Mouse (Mus musculus) stomach, postnatal 0 days (tissue): ENCODE measurements around the gene Esrrg. TPM values are rescaled to one million over a fixed set of nuclear protein-coding genes. Genes with fewer than 3 reads are reported as not detected.

Experiments used
- ATAC-seq: fragments of 200-750 bp; cut with Nextera tagmentation; 2 replicates; pipeline ENCODE4 v1.8.0; 2017; ENCODE audit not compliant: low FRiP score, low TSS enrichment
- DNase-seq: peaks from one replicate; pipeline ENCODE4 v3.0.0-alpha.2; 2016; ENCODE audit warnings: low spot score
- H3K27ac ChIP-seq: fragments of 300-500 bp; sonication (generic); replicated peaks from 2 replicates; pipeline ENCODE4 v1.5.1; 2014; ENCODE audit warnings: mild to moderate bottlenecking, control low read depth
- H3K27me3 ChIP-seq: fragments of 300-500 bp; sonication (generic); 2 replicates; pipeline ENCODE4 v1.6.1; 2014; ENCODE audit warnings: low read length; ENCODE audit not compliant: control insufficient read depth, insufficient read depth
- H3K36me3 ChIP-seq: fragments of 300-500 bp; sonication (generic); 2 replicates; pipeline ENCODE4 v1.6.1; 2014; ENCODE audit warnings: low read length, mixed read lengths; ENCODE audit not compliant: control insufficient read depth, insufficient read depth
- H3K4me1 ChIP-seq: fragments of 300-500 bp; sonication (generic); replicated peaks from 2 replicates; pipeline ENCODE4 v1.6.1; 2014; ENCODE audit warnings: antibody characterized with exemption; ENCODE audit not compliant: control insufficient read depth, insufficient read depth
- H3K4me2 ChIP-seq: fragments of 300-500 bp; sonication (generic); replicated peaks from 2 replicates; pipeline ENCODE4 v1.6.1; 2014; ENCODE audit warnings: low read depth, mild to moderate bottlenecking, control low read depth, moderate library complexity
- H3K4me3 ChIP-seq: fragments of 300-500 bp; sonication (generic); 2 replicates; pipeline ENCODE4 v1.5.1; 2014; ENCODE audit warnings: low read depth, low read length, control low read depth
- H3K9ac ChIP-seq: fragments of 300-500 bp; sonication (generic); 2 replicates; pipeline ENCODE4 v1.6.1; 2014; ENCODE audit warnings: mild to moderate bottlenecking, low read length, control low read depth, mixed read lengths
- H3K9me3 ChIP-seq: fragments of 300-500 bp; sonication (generic); 2 replicates; pipeline ENCODE4 v1.6.1; 2016; ENCODE audit warnings: low read length; ENCODE audit not compliant: control insufficient read depth
- CTCF ChIP-seq: IDR thresholded peaks from 2 replicates; pipeline ENCODE4 v1.5.1; 2016; ENCODE audit warnings: antibody characterized with exemption, low read depth, mild to moderate bottlenecking, moderate library complexity
- EP300 ChIP-seq: optimal IDR thresholded peaks from 2 replicates; pipeline ENCODE3; 2016; ENCODE audit warnings: antibody characterized with exemption
- WGBS: fragments of 180-500 bp; shearing (Covaris S2); extraction: QIAGEN DNeasy Blood & Tissue Kit; methylation state at CpG from one replicate; pipeline ENCODE4 v1.1.7; 2014; 5-methylcytosine and 5-hydroxymethylcytosine counted together
- polyA plus RNA-seq: library from polyadenylated mRNA; unstranded; fragments of >200 nt; fragmentation: Nextera tagmentation; extraction: Ambion mirVana; gene quantifications from 2 replicates; pipeline ENCODE4 v1.2.1, GENCODE M21; 2015

The Esrrg gene
- polyA plus RNA-seq, 1 experiment from 2014 or later: 7.4 TPM

DNA sequence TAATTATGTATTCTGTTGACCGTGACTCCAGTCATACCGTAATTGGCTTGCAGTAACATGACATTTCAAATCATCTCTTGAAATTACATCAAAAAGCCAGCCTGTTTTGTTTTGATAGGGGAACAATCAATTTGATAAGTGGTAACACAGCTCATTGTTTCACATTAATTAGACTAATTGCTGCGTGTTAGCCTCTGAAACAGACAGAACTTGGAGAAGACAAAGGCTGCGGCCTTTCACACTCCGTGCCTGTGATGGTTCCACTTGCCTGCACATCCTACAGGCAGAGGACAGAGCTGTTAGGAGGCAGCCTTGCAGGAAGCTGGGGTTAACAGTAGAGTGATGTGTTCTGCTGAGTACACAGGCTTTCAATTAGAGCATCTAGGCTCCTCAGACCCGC lies 309.7 kb downstream of the Esrrg start:
- Histone ChIP-seq H3K27ac (no peak overlapping the region), H3K4me1 (no peaks in the 10 kb centered on the region), H3K9ac (no peak overlapping the region), H3K9me3 (no peaks in the 10 kb centered on the region), H3K27me3 (no peaks in the 10 kb centered on the region), H3K4me2 (no peak overlapping the region), H3K36me3 (no peaks in the 10 kb centered on the region), H3K4me3 (no peak overlapping the region)
- ATAC-seq (no peak), DNase-seq (no peak)
- TF ChIP-seq EP300: no peak
- no peak for TF ChIP-seq CTCF
- WGBS: 78% methylated on average over 6 of the region's 6 CpGs

DNA sequence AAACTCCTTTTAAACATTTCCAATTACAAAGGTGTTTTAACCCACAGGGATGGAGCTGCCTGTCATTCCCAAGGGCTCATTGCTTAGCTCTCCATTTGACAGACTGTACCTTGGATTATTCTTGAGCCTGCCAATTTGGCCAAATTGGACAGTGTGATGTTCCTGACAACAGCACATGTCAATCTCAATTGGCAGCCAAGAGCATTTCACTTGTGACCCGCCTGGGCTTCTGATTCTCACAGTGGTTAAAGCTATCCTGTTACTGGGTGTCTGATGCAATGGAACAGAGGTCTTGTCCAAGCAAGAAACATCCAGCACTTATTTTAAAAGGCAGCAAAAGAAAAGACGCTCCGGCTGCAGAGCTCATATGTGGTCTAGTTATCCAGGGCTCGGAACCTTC lies 310.3 kb downstream of the Esrrg start:
- no peak overlapping the region for H3K27ac ChIP-seq
- WGBS: 93% methylated on average over 4 of the region's 4 CpGs
- TF ChIP-seq EP300: no peak

DNA sequence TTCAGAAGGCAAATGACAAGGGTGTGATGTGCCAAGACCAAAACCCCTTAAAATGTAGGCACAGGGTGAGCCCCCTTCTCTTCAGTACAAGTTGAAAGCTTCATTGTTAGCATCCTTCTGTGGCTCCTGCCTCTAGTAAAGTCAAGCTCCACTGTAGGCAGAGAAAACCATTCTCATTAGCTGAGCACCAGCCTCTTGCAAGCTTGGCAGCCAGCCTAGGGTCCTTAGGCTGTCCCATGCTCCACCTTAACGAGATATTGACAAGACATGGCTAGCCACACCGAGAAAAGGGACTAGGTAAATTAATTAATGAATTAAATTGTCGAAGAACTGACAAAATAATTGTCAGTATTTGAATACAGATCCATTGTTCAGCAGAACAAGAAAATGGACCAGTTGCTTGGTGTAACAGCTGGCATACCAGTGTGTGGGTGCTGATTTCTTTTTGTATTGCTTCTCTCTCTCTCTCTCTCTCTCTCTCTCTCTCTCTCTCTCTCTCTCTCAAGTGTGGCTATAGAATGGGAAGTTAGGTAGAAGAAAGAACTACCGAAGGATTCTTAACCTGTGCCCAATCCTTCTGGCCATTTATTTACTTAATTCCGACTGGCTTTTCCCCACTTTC lies 311.7 kb downstream of the Esrrg start:
- Histone ChIP-seq H3K27me3 (no peaks in the 10 kb centered on the region), H3K4me1 (no peaks in the 10 kb centered on the region), H3K27ac (no peak overlapping the region), H3K4me2 (no peak overlapping the region), H3K4me3 (no peak overlapping the region), H3K9me3 (no peaks in the 10 kb centered on the region), H3K9ac (no peak overlapping the region), H3K36me3 (no peaks in the 10 kb centered on the region)
- ATAC-seq (no peak), DNase-seq (no peak)
- 63% methylated on average over 5 of the region's 5 CpGs for WGBS
- TF ChIP-seq CTCF: no peak
- TF ChIP-seq EP300: no peak

More for the DNA sequence above, 310.3 kb downstream of the Esrrg start:
- DNase-seq (no peak), ATAC-seq (no peak)
- Histone ChIP-seq H3K27me3 (no peaks in the 10 kb centered on the region), H3K4me2 (no peak overlapping the region), H3K4me3 (no peak overlapping the region), H3K9ac (no peak overlapping the region), H3K9me3 (no peaks in the 10 kb centered on the region), H3K4me1 (no peaks in the 10 kb centered on the region), H3K36me3 (no peaks in the 10 kb centered on the region)

DNA sequence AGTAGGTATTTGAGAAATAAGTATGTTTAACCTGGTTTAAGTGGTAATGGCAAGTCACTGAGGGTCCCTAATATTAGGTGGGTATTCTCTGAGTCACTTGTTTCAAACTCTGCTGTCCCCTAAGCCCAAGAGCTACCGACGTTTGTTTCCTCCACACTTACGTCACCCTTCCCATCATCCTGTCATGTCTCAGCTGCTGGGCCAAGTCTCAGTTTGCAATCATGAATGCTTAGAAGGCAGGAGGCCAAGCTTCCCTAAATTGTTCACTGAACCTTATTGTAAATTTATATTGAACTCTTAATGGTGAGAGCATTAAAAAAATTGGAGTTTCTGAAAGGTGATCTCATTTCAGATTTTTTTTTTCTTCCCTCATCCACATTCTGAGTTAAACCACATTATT lies 322.6 kb downstream of the Esrrg start:
- H3K36me3 ChIP-seq: no peaks in the 10 kb centered on the region
- TF ChIP-seq EP300: no peak
- no peak for TF ChIP-seq CTCF
- WGBS: 49% methylated on average over 3 of the region's 3 CpGs
- DNase-seq (no peak), ATAC-seq (no peak)
- no peak overlapping the region for H3K9ac ChIP-seq
- no peak overlapping the region for H3K4me3 ChIP-seq
- H3K27ac ChIP-seq: no peak overlapping the region
- H3K27me3 ChIP-seq: no peaks in the 10 kb centered on the region
- H3K4me2 ChIP-seq: no peak overlapping the region
- H3K4me1 ChIP-seq: no peaks in the 10 kb centered on the region
- no peaks in the 10 kb centered on the region for H3K9me3 ChIP-seq

DNA sequence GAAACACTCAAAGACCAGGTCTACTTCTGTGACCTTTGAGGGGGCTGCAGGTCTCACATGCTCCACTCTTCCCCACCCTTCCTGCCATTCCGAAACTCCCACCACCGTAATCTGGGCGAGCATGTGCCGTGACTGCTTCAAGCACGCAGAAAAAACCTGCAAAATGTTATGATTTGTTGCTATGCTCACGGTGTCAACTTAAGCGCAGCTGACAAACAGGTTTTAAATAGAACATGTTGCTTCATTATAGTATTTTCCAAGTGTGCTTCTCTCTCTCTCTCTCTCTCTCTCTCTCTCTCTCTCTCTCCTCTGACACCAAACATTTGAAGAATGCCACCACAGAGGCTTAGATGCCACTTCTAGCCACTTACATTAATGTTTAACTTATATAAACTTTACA lies 330.1 kb downstream of the Esrrg start:
- TF ChIP-seq EP300 (no peak), CTCF (no peak)
- Histone ChIP-seq H3K4me3 (no peak overlapping the region), H3K36me3 (no peaks in the 10 kb centered on the region), H3K9me3 (no peaks in the 10 kb centered on the region), H3K9ac (no peak overlapping the region), H3K27me3 (no peaks in the 10 kb centered on the region), H3K4me1 (no peaks in the 10 kb centered on the region), H3K4me2 (no peak overlapping the region), H3K27ac (no peak overlapping the region)
- ATAC-seq (no peak), DNase-seq (no peak)
- WGBS: 54% methylated on average over 7 of the region's 7 CpGs

DNA sequence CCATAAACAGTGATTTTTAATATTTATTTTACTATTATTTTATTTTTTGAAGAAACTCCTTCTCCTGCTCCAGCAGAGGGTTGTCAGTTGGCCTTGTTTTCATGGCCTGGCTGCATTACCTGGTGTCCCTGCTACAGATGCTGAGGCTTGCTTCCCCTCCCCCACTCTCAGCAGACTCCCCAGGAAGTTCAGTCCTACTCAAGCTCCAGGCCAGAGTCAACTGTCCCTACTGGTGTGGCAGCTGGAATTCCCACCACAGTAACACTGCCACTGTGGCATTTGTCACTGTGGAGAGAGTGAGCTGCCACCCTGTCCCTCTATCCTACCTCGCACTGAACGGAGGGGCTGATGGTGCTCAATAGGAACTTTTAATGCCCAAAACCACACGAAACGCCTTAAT lies 330.5 kb downstream of the Esrrg start:
- WGBS: 65% methylated on average over 4 of the region's 4 CpGs
- no peak for ATAC-seq
- H3K4me3 ChIP-seq: no peak overlapping the region

More for the DNA sequence above, 330.5 kb downstream of the Esrrg start:
- Histone ChIP-seq H3K36me3 (no peaks in the 10 kb centered on the region), H3K4me1 (no peaks in the 10 kb centered on the region), H3K4me2 (no peak overlapping the region), H3K27me3 (no peaks in the 10 kb centered on the region), H3K27ac (no peak overlapping the region), H3K9ac (no peak overlapping the region), H3K9me3 (no peaks in the 10 kb centered on the region)
- TF ChIP-seq CTCF: no peak
- TF ChIP-seq EP300: no peak
- DNase-seq: no peak
